Mouse (Mus musculus) cerebellum, adult 18-20 months (tissue): ENCODE data around the gene Wdr72.

Source experiments
- DNase-seq, 2 experiments: peaks; one replicate each; pipeline ENCODE4 v3.0.0; 2021

Wdr72 gene

DNA sequence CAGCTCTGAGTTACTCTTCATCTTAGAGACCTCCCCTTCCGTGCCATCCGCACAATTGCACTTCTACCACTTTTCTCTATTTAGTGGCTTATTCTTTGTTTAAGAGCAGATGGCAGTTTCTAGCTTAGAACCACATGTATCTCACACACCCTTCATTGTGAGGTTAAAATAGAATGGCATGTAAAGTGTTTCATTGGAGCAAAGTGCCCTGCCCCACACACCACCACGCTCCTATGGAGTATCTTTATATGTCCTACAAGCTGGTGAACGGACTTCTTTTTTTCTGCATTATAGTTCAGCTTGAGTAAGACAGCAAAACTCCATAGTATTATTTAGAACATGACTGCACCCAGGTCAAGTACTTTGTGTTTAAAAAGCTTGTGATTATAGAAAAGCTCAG, 137.9 kb downstream of the Wdr72 start:
- no peak for DNase-seq

- no peak for DNase-seq
Measured at GRCm38 (mm10) chr9:74249486-74249885, 139.3 kb downstream of the Wdr72 start.

- no peak for DNase-seq
Measured at GRCm38 (mm10) chr9:74250522-74250921, 140.4 kb downstream of the Wdr72 start.

GRCm38 (mm10) chr9:74258389-74258788, 148.2 kb downstream of the Wdr72 start:
- DNase-seq: no peak

DNA sequence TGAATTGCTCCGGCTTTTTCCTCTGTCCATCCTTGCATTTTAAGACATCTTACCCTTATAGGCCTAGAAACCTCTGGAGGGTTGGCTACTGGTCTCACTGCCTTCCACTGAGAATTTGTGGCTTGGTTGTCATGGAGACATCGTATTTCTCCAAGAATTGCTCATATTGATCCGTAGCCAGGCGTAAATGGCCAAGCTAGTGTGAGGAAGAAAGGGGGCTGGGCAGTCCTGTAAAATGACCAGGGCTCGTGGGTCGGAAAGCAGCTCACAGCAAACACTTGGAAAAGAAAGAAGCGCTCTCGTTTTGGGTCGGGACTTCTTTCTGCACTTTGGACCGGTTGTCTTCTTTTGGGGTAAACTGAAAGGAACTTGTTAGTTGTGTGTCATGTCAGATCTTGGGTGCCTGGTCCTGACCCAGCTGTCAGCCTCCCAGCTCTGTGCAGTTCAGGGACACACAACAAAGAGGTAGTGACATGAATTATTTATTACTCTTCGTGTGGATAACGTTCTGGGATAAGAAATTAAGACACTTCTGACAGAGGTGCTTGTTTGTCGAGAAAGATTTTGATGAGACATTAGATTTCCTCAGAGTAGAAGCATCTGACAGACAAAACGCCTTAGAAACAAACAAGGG, 167.7 kb downstream of the Wdr72 start:
- DNase-seq: no peak

DNA sequence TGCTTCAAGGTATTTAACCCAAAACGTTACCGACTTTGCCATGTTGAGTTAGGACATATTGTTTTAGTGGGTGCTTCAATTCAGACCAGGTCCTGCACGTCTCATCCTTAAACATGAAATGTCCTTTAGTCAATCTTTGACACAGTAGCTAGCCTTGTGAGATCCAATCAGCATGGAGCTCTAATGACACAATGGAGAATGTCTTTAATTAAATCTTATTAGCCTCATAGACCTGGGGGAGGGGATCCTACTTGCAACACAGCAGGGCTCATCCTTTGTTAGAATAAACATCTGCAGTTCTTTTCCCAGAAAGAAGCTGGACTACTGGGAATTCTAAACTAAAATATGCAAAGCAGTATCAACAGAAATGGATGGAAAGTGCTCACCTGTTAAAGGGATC, 171.9 kb downstream of the Wdr72 start:
- no peak for DNase-seq

GRCm38 (mm10) chr9:74286210-74286609, 176.1 kb downstream of the Wdr72 start:
- no peak for DNase-seq

DNA sequence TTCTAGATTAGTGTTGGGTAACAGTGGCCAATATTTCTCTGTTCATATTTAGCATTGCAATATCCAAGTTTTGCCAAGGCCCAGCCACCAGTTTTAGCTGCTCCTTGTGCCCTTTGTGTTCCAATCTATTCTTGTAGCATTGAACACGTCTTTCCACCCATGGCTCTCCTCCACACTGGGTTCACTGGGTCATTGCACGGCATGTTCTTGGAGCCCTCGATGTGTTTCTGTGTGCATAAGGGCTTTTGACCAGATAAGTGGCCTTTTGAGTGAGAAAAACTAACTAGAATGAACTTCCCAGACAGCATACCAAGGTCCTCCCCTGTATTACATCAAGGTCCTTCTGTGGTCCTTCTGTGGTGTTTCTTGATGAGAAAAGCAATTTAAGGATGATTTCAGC, 184.3 kb downstream of the Wdr72 start:
- DNase-seq: no peak

DNA sequence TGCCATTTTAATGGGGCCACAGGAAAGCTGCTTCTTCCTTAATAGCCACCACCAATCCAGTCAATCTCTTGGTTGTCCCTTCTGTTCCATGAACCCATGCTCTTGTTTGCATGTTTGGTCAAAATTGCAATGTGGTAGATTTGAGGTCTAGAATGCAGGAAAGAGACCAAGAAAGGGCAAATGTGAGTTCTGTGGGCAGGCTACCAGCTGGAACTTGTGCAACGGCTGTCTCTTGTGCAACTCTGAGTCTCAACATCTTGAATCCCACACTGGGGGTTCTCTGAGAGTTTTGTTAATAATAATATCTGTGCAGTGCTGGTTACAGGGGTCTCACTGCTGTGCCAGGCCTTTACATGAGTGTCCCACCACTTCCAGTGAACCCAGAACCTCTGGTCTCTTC, 208.6 kb downstream of the Wdr72 start:
- no peak for DNase-seq

DNA sequence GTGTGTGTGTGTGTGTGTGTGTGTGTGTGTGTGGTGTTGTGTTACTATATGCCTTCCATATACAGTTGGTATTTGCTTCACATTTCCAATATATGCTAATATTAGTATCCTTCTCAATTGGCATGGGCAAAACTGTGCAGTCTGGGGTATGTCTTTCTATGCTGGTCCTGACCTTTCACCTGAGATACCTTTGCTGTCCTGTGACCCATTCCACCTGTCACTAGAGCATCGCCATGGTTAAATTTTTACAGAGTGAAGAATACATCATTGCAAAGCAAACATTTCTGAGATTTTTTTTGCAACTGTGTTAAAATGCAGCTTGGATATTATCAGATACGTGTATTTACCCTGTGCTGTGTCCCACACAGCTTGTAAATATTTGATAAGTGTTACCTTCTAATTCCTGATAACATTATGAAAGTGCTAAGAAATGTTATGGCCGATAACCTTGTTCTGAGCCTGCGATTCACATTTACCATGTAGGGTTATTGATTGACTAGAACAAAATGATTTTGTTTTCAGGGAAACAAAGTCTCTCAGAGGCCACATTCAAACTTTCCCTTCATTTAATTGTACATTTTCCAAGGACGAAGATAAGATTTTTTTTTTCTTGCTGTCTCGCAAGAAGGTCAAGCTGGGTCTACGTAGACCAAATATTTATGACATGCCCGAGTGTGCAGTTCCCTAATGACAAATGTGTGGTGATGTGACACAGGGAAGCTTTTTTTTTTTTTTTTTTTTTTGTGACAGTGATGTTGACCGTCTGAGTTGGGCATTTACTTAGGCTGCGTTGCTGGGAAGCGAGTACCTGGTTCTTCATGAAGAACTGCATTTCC, 214.2 kb downstream of the Wdr72 start:
- DNase-seq: no peak

- DNase-seq: no peak
Measured at GRCm38 (mm10) chr9:74324925-74325295, 214.8 kb downstream of the Wdr72 start.

DNA sequence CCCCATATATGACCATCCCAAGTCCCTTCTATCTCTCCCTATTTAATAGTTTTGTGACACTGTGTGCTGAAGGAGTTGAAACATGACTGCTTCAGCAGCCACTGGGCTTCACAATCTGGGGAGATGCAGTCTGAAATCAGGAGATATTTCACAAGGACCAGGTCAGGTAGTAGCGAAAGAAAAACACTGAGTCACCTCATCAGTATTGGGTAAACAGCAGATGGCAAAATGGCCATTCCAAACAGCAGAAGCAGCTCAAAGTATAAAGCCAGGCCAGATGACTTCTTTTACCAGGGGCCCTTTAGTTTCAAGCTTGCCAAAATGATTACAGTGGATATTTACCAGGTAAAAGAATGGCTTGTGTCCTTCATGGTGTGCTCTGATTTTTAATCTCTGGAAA, 215.8 kb downstream of the Wdr72 start:
- no peak for DNase-seq

DNA sequence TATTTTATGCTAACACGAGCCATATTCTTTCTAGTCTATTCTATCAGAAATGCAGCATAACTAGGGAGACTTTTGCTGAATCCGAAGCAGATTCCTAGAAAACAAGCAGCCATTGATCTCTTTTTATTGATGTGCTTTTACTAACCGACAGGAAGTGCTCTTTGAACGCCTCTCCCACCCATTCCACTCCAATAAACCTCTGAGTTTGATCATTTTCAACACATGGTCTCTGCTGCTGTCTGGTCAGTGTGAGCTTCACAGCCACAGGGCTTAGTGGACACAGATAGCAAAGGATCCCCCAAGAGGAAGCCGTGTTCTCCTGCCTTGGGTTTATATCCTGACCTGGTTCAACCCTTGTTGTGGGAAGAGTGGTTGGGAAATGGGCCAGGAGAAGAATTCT, 218.7 kb downstream of the Wdr72 start:
- DNase-seq: no peak

DNA sequence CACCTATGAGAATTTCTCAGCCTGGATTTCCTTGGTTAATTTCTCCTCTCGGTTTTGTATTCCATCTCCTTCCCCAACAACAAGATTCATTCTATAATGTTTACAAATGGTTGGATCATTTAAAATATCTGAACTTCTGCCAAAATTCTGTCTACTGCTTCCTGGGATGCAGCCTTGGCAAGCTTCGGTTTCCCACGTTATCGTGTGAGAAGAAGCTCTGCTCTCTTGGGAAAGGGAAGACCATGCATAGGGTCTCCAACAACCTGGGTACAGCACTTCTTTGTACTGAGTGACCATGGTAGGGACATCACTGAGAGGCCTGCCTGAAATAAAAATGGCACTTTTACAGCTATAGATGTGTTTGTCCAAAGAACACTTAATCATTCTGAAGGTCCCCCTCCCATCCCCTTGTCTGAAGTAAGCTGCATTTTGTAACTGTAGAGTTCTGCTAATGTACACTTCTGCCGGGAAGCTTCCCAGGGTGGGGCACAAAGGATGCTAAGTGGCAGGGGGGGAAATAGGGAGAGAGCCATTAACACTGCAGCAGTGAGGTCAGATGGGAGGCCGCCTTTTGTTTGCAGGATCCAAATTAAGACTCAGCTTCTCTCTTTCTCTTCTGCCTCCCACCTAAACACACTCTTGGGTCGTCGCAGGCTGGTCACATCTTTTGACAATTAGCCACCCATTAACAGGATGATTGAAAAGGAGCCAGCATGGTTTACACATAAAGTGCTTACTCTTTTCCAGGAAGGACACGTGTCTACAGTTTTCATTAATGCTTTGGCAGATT, 220.7 kb downstream of the Wdr72 start:
- DNase-seq: no peak

GRCm38 (mm10) chr9:74332321-74332720, 222.2 kb downstream of the Wdr72 start:
- DNase-seq: no peak
